Comparison of ENCODE assay signal across 27 mouse cellular contexts in genomic region chr12:52673361-52673960, GRCm38 (mm10). TPM values are rescaled to one million over a fixed set of nuclear protein-coding genes. Genes with fewer than 3 reads are reported as not detected.
DNase-seq lines count a peak whose midpoint lies in the region; ATAC-seq and TF ChIP-seq lines count a peak whose summit lies in the region.
"Had no signal": no experiment of that assay in that cellular context is flagged by ENCODE, and none has a peak within 500 bp of the region (broad histone marks: within the 10 kb centered on the region; RNA-seq: fewer than 3 reads in every experiment).

No protein-coding gene starts in this region.

- H3K27ac ChIP-seq in embryonic facial prominence, embryonic 14.5 days (replicated peaks; ENCODE audit: low read depth, low read length) = no peak overlapping the region
- H3K27ac ChIP-seq in embryonic facial prominence, embryonic 10.5 days (replicated peaks) = no peak overlapping the region
- H3K27ac ChIP-seq in lung, embryonic 14.5 days (ENCODE audit: low read depth) = no peak overlapping the region
- H3K27ac ChIP-seq: forebrain, embryonic 15.5 days; heart, embryonic 15.5 days; hindbrain, embryonic 13.5 days had no signal

- no peak overlapping the region for H3K4me3 ChIP-seq in embryonic facial prominence, embryonic 14.5 days (ENCODE audit: low read depth, low read length)
- no peak overlapping the region for H3K4me3 ChIP-seq in embryonic facial prominence, embryonic 10.5 days
- H3K4me3 ChIP-seq in lung, embryonic 14.5 days (ENCODE audit: low read depth, low read length) = no peak overlapping the region
- H3K4me3 ChIP-seq: embryonic facial prominence, embryonic 15.5 days; forebrain, embryonic 15.5 days; heart, embryonic 12.5 days; heart, embryonic 15.5 days; hindbrain, embryonic 10.5 days; hindbrain, embryonic 13.5 days had no signal

- ATAC-seq in embryonic facial prominence, embryonic 14.5 days (ENCODE audit: low read depth) = no peak
- no peak for ATAC-seq in lung, embryonic 14.5 days (ENCODE audit: insufficient read depth)
- no peak for ATAC-seq in inflammation-experienced regulatory T-cells, adult 6 months
- ATAC-seq: CD4-positive, CD25-positive, alpha-beta regulatory T cell, adult 4 months; forebrain, embryonic 15.5 days; hindbrain, embryonic 16.5 days had no signal

- no peaks in the 10 kb centered on the region for H3K9me3 ChIP-seq in embryonic facial prominence, embryonic 14.5 days (ENCODE audit: control insufficient read depth, low read length)
- H3K9me3 ChIP-seq in embryonic facial prominence, embryonic 10.5 days = no peaks in the 10 kb centered on the region
- no peaks in the 10 kb centered on the region for H3K9me3 ChIP-seq in lung, embryonic 14.5 days (ENCODE audit: low read depth, low read length)
- H3K9me3 ChIP-seq: embryonic facial prominence, embryonic 15.5 days; forebrain, embryonic 15.5 days; heart, embryonic 12.5 days; heart, embryonic 15.5 days; hindbrain, embryonic 10.5 days; hindbrain, embryonic 13.5 days had no signal

- DNase-seq in embryonic facial prominence, embryonic 14.5 days (ENCODE audit: low spot score) = peak; percentile 72
- DNase-seq in embryonic facial prominence, embryonic 10.5 days (ENCODE audit: low spot score) = no peak
- peak; percentile 53 for DNase-seq in lung, embryonic 14.5 days
- DNase-seq in lung, adult 18-20 months = no peak
- peak; percentile 50 for DNase-seq in 3T3-L1 (ENCODE audit: low read depth, low spot score)
- peak; percentile 36 for DNase-seq in Muller cell, postnatal 12 days (ENCODE audit: inconsistent ontology term)
- no peak for DNase-seq in neural tube, embryonic 10.5 days (ENCODE audit: extremely low spot score, low spot score)
- DNase-seq: adrenal gland, adult 2 months; adrenal gland, postnatal 14 days; cerebellum, adult 11 months; cerebellum, adult 2 months; cerebellum, adult 9-11 months; cerebellum, postnatal 25 days; embryo, embryonic 11 days; gastrocnemius, postnatal 25 days; heart, adult 18-20 months; heart, postnatal 10 days; heart, postnatal 36 days had no signal

- peaks cover 15% of the 10 kb centered on the region for H3K4me1 ChIP-seq in embryonic facial prominence, embryonic 14.5 days (ENCODE audit: control insufficient read depth, insufficient read depth, low read length)
- H3K4me1 ChIP-seq in embryonic facial prominence, embryonic 10.5 days = peaks cover 16% of the 10 kb centered on the region
- no peaks in the 10 kb centered on the region for H3K4me1 ChIP-seq in lung, embryonic 14.5 days (ENCODE audit: insufficient read depth)
- H3K4me1 ChIP-seq: heart, embryonic 15.5 days had no signal

- H3K36me3 ChIP-seq in embryonic facial prominence, embryonic 14.5 days (ENCODE audit: control insufficient read depth, insufficient read depth, low read length) = no peaks in the 10 kb centered on the region
- H3K36me3 ChIP-seq in embryonic facial prominence, embryonic 10.5 days (replicated peaks) = no peaks in the 10 kb centered on the region
- no peaks in the 10 kb centered on the region for H3K36me3 ChIP-seq in lung, embryonic 14.5 days (ENCODE audit: insufficient read depth)
- H3K36me3 ChIP-seq: embryonic facial prominence, embryonic 15.5 days; forebrain, embryonic 15.5 days; heart, embryonic 12.5 days; heart, embryonic 15.5 days; hindbrain, embryonic 10.5 days; hindbrain, embryonic 13.5 days had no signal

- 59% methylated on average over 6 of the region's 6 CpGs for WGBS in embryonic facial prominence, embryonic 14.5 days
- 84% methylated on average over 6 of the region's 6 CpGs for WGBS in embryonic facial prominence, embryonic 10.5 days
- 61% methylated on average over 6 of the region's 6 CpGs for WGBS in lung, embryonic 14.5 days

- no peak overlapping the region for H3K4me2 ChIP-seq in embryonic facial prominence, embryonic 14.5 days (ENCODE audit: low read depth, low read length)
- no peak overlapping the region for H3K4me2 ChIP-seq in lung, embryonic 14.5 days
- H3K4me2 ChIP-seq: embryonic facial prominence, embryonic 15.5 days; forebrain, embryonic 15.5 days; heart, embryonic 12.5 days; heart, embryonic 15.5 days; hindbrain, embryonic 13.5 days had no signal

- no peak for TF ChIP-seq CTCF in lung, embryonic 14.5 days (IDR thresholded peaks at IDR 0.05; ENCODE audit: low read depth)

- no peak overlapping the region for H3K9ac ChIP-seq in embryonic facial prominence, embryonic 14.5 days (ENCODE audit: low read depth, low read length)
- H3K9ac ChIP-seq in lung, embryonic 14.5 days = no peak overlapping the region
- H3K9ac ChIP-seq: embryonic facial prominence, embryonic 15.5 days; forebrain, embryonic 15.5 days; heart, embryonic 12.5 days; heart, embryonic 15.5 days; hindbrain, embryonic 13.5 days had no signal

- H3K27me3 ChIP-seq in embryonic facial prominence, embryonic 14.5 days (replicated peaks; ENCODE audit: control insufficient read depth, insufficient read depth, low read length) = no peaks in the 10 kb centered on the region
- no peaks in the 10 kb centered on the region for H3K27me3 ChIP-seq in embryonic facial prominence, embryonic 10.5 days (replicated peaks; ENCODE audit: low read depth, poor library complexity, severe bottlenecking)
- no peaks in the 10 kb centered on the region for H3K27me3 ChIP-seq in lung, embryonic 14.5 days (ENCODE audit: insufficient read depth, low read length)
- H3K27me3 ChIP-seq: embryonic facial prominence, embryonic 15.5 days; forebrain, embryonic 15.5 days; heart, embryonic 12.5 days; heart, embryonic 15.5 days; hindbrain, embryonic 13.5 days had no signal

RNA-seq across cellular contexts. Expression of gene Akap6, which starts 25.7 kb away (rescaled TPM):
- polyA plus RNA-seq in embryonic facial prominence, embryonic 14.5 days (2014; fragmentation: Nextera tagmentation; extraction: Ambion mirVana) = 5.8 and 7.9 TPM in 2 replicates
- polyA plus RNA-seq in embryonic facial prominence, embryonic 10.5 days (2016; fragmentation: Nextera tagmentation; extraction: Ambion mirVana) = 4.3 and 4.4 TPM in 2 replicates
- polyA plus RNA-seq in lung, embryonic 14.5 days (2014; fragmentation: Nextera tagmentation; extraction: Ambion mirVana) = 0.51 and 0.68 TPM in 2 replicates
- under 1 TPM; 0.06 to 0.44 (median 0.09) TPM for polyA plus RNA-seq in inflammation-experienced regulatory T-cells, adult 6 months (2017; shearing (Covaris generic))

Comparison
In these comparisons a context has a peak if more than half of its experiments do, and no peak if none do; other contexts are left out.
1. DNase-seq: peak in embryonic facial prominence, embryonic 14.5 days (single experiment), lung, embryonic 14.5 days (single experiment), 3T3-L1 (single experiment) and Muller cell, postnatal 12 days (single experiment); none in embryonic facial prominence, embryonic 10.5 days (single experiment), lung, adult 18-20 months (0 of 2) and neural tube, embryonic 10.5 days (single experiment).